Mouse (Mus musculus) ES-Bruce4 (cell line): ENCODE measurements around the gene Thpo.

Source experiments
- CTCF ChIP-seq: IDR thresholded peaks from one replicate; pipeline ENCODE4 v1.8.1; 2011; ENCODE audit warnings: low read depth, low read length
- EP300 ChIP-seq: IDR thresholded peaks from 2 replicates; pipeline ENCODE4 v1.6.1; 2011; ENCODE audit warnings: low read depth, low read length; ENCODE audit not compliant: insufficient read depth

GRCm38 (mm10) chr16:20712889-20713288, 21.4 kb downstream of the Thpo start:
- no peak for TF ChIP-seq CTCF
- no peak for TF ChIP-seq EP300
